Mouse (Mus musculus) kidney, embryonic 15.5 days (tissue): ENCODE results near the gene Mnd1. TPM values are rescaled to one million over a fixed set of nuclear protein-coding genes. Genes with fewer than 3 reads are reported as not detected.

Source experiments
- ATAC-seq: fragments of 200-750 bp; cut with Nextera tagmentation; replicated peaks from 2 replicates; pipeline ENCODE4 v1.8.0; 2017; ENCODE audit warnings: moderate TSS enrichment; ENCODE audit not compliant: low FRiP score
- H3K27ac ChIP-seq: fragments of 300-500 bp; sonication (generic); 2 replicates; pipeline ENCODE4 v1.5.1; 2015; ENCODE audit warnings: mild to moderate bottlenecking, inconsistent platforms
- H3K27me3 ChIP-seq: fragments of 300-500 bp; sonication (generic); 2 replicates; pipeline ENCODE4 v1.6.1; 2015; ENCODE audit warnings: inconsistent platforms
- H3K36me3 ChIP-seq: fragments of 300-500 bp; sonication (generic); 2 replicates; pipeline ENCODE4 v1.6.1; 2015; ENCODE audit warnings: inconsistent platforms
- H3K4me1 ChIP-seq: fragments of 300-500 bp; sonication (generic); 2 replicates; pipeline ENCODE4 v1.6.1; 2015; ENCODE audit warnings: inconsistent platforms
- H3K4me2 ChIP-seq: fragments of 300-500 bp; sonication (generic); 2 replicates; pipeline ENCODE4 v1.6.1; 2015; ENCODE audit warnings: moderate library complexity, mild to moderate bottlenecking, inconsistent platforms
- H3K4me3 ChIP-seq: fragments of 300-500 bp; sonication (generic); replicated peaks from 2 replicates; pipeline ENCODE4 v1.5.1; 2015; ENCODE audit warnings: mild to moderate bottlenecking, inconsistent platforms
- H3K9ac ChIP-seq: fragments of 300-500 bp; sonication (generic); 2 replicates; pipeline ENCODE4 v1.6.1; 2015; ENCODE audit warnings: mild to moderate bottlenecking, inconsistent platforms
- H3K9me3 ChIP-seq: fragments of 300-500 bp; sonication (generic); replicated peaks from 2 replicates; pipeline ENCODE4 v1.6.1; 2016; ENCODE audit warnings: inconsistent platforms
- WGBS: fragments of 180-500 bp; shearing (Covaris S2); methylation state at CpG from one replicate; pipeline ENCODE4 v1.1.7; 2015; ENCODE audit warnings: mixed read lengths; 5-methylcytosine and 5-hydroxymethylcytosine counted together
- polyA plus RNA-seq: library from polyadenylated mRNA; unstranded; fragments of >200 nt; fragmentation: Nextera tagmentation; extraction: Ambion mirVana; gene quantifications from 2 replicates; pipeline ENCODE4 v1.2.1, GENCODE M21; 2015

Mnd1 gene
- 17.5 and 18.0 TPM in 2 replicates for polyA plus RNA-seq

- Histone ChIP-seq H3K4me3 (peak within 1 kb of the TSS; percentile 62), H3K36me3 (peaks cover 5% of the 10 kb centered on the region; the same call in 1 of the 2 replicates)
- WGBS: under 1% methylated on average over 29 of the region's 29 CpGs
Measured at GRCm38 (mm10) chr3:84155558-84156006, at the start of gene Mnd1. Gene Mnd1, minus strand, starts transcription at chr3:84155786.

GRCm38 (mm10) chr3:84204640-84205039 is 49.1 kb upstream of the Mnd1 start:
- no peaks in the 10 kb centered on the region for H3K9me3 ChIP-seq
- WGBS: 83% methylated on average over 5 of the region's 5 CpGs
- no peak for ATAC-seq

More at GRCm38 (mm10) chr3:84155558-84156006, at the start of gene Mnd1:
- Histone ChIP-seq H3K9ac (peak within 1 kb of the TSS; percentile 76), H3K27me3 (no peaks in the 10 kb centered on the region), H3K4me1 (peaks cover 16% of the 10 kb centered on the region), H3K9me3 (no peaks in the 10 kb centered on the region), H3K27ac (peak within 1 kb of the TSS; percentile 78), H3K4me2 (peak within 1 kb of the TSS; percentile 100)
- peak; percentile 99 for ATAC-seq

GRCm38 (mm10) chr3:84200559-84201420 is 45.2 kb upstream of the Mnd1 start:
- Histone ChIP-seq H3K4me1 (peaks cover 11% of the 10 kb centered on the region), H3K9me3 (no peaks in the 10 kb centered on the region), H3K4me2 (no peak overlapping the region), H3K27me3 (no peaks in the 10 kb centered on the region), H3K4me3 (no peak overlapping the region), H3K36me3 (peaks cover 6% of the 10 kb centered on the region; the same call in 1 of the 2 replicates), H3K9ac (no peak overlapping the region), H3K27ac (peak overlapping the region; percentile 18; the same call in 1 of the 2 replicates)
- peak; percentile 49 for ATAC-seq
- 46% methylated on average over 13 of the region's 13 CpGs for WGBS

More at GRCm38 (mm10) chr3:84204640-84205039, 49.1 kb upstream of the Mnd1 start:
- Histone ChIP-seq H3K36me3 (peaks cover 32% of the 10 kb centered on the region; the same call in 1 of the 2 replicates), H3K9ac (no peak overlapping the region), H3K4me2 (no peak overlapping the region), H3K4me1 (peaks cover 11% of the 10 kb centered on the region), H3K27me3 (no peaks in the 10 kb centered on the region), H3K4me3 (no peak overlapping the region), H3K27ac (no peak overlapping the region)

GRCm38 (mm10) chr3:84199516-84199915 is 43.9 kb upstream of the Mnd1 start:
- Histone ChIP-seq H3K4me2 (no peak overlapping the region), H3K4me1 (peaks cover 11% of the 10 kb centered on the region), H3K27ac (no peak overlapping the region), H3K36me3 (peaks cover 6% of the 10 kb centered on the region; the same call in 1 of the 2 replicates), H3K27me3 (no peaks in the 10 kb centered on the region), H3K4me3 (no peak overlapping the region), H3K9ac (no peak overlapping the region), H3K9me3 (no peaks in the 10 kb centered on the region)
- 93% methylated on average over 9 of the region's 9 CpGs for WGBS
- ATAC-seq: no peak

GRCm38 (mm10) chr3:84198229-84198628 is 42.6 kb upstream of the Mnd1 start:
- no peak overlapping the region for H3K9ac ChIP-seq
- no peak for ATAC-seq
- H3K4me2 ChIP-seq: no peak overlapping the region
- H3K36me3 ChIP-seq: peaks cover 6% of the 10 kb centered on the region; the same call in 1 of the 2 replicates
- H3K9me3 ChIP-seq: no peaks in the 10 kb centered on the region
- no peak overlapping the region for H3K4me3 ChIP-seq
- 89% methylated on average over 3 of the region's 3 CpGs for WGBS
- H3K27ac ChIP-seq: no peak overlapping the region
- H3K27me3 ChIP-seq: no peaks in the 10 kb centered on the region
- H3K4me1 ChIP-seq: peaks cover 11% of the 10 kb centered on the region

- Histone ChIP-seq H3K4me2 (no peak overlapping the region), H3K27me3 (0 out of 2 replicates have a peak, but pooled peaks cover 5% of the 10 kb centered on the region), H3K9me3 (no peaks in the 10 kb centered on the region), H3K27ac (no peak overlapping the region), H3K36me3 (peaks cover 14% of the 10 kb centered on the region; the same call in 1 of the 2 replicates), H3K4me1 (peaks cover 34% of the 10 kb centered on the region), H3K9ac (no peak overlapping the region), H3K4me3 (no peak overlapping the region)
- WGBS: 61% methylated on average over 4 of the region's 4 CpGs
- ATAC-seq: no peak
Measured at GRCm38 (mm10) chr3:84193881-84194280, 38.3 kb upstream of the Mnd1 start.

- Histone ChIP-seq H3K4me1 (peaks cover 34% of the 10 kb centered on the region), H3K4me3 (peak overlapping the region; percentile 39), H3K9me3 (no peaks in the 10 kb centered on the region), H3K27me3 (0 out of 2 replicates have a peak, but pooled peaks cover 5% of the 10 kb centered on the region), H3K27ac (peak overlapping the region; percentile 28), H3K9ac (no peak overlapping the region), H3K36me3 (peaks cover 7% of the 10 kb centered on the region; the same call in 1 of the 2 replicates), H3K4me2 (peak overlapping the region; percentile 59)
- ATAC-seq: peak; percentile 65; the same call in 1 of the 2 replicates
- 42% methylated on average over 21 of the region's 21 CpGs for WGBS
Measured at GRCm38 (mm10) chr3:84191141-84191881, 35.7 kb upstream of the Mnd1 start.

GRCm38 (mm10) chr3:84190513-84191061 is 35.0 kb upstream of the Mnd1 start:
- peak overlapping the region; percentile 28 for H3K27ac ChIP-seq
- WGBS: 8% methylated on average over 41 of the region's 41 CpGs

GRCm38 (mm10) chr3:84189629-84190173 is 34.1 kb upstream of the Mnd1 start:
- Histone ChIP-seq H3K4me3 (peak overlapping the region; percentile 39), H3K27ac (peak overlapping the region; percentile 45), H3K4me2 (peak overlapping the region; percentile 59), H3K36me3 (peaks cover 7% of the 10 kb centered on the region; the same call in 1 of the 2 replicates), H3K9me3 (no peaks in the 10 kb centered on the region), H3K27me3 (0 out of 2 replicates have a peak, but pooled peaks cover 5% of the 10 kb centered on the region), H3K9ac (no peak overlapping the region), H3K4me1 (peaks cover 34% of the 10 kb centered on the region)
- WGBS: 17% methylated on average over 10 of the region's 10 CpGs
- ATAC-seq: peak; percentile 80

More at GRCm38 (mm10) chr3:84190513-84191061, 35.0 kb upstream of the Mnd1 start:
- H3K4me3 ChIP-seq: peak overlapping the region; percentile 39
- peaks cover 7% of the 10 kb centered on the region; the same call in 1 of the 2 replicates for H3K36me3 ChIP-seq
- H3K27me3 ChIP-seq: 0 out of 2 replicates have a peak, but pooled peaks cover 5% of the 10 kb centered on the region
- ATAC-seq: peak; percentile 59
- H3K4me1 ChIP-seq: peaks cover 34% of the 10 kb centered on the region
- peak overlapping the region; percentile 59 for H3K4me2 ChIP-seq
- H3K9ac ChIP-seq: no peak overlapping the region
- H3K9me3 ChIP-seq: no peaks in the 10 kb centered on the region

GRCm38 (mm10) chr3:84181717-84182116 is 26.1 kb upstream of the Mnd1 start:
- H3K36me3 ChIP-seq: 0 out of 2 replicates have a peak, but pooled peaks cover 5% of the 10 kb centered on the region
- H3K9me3 ChIP-seq: no peaks in the 10 kb centered on the region
- H3K4me2 ChIP-seq: no peak overlapping the region
- H3K27ac ChIP-seq: no peak overlapping the region
- H3K27me3 ChIP-seq: no peaks in the 10 kb centered on the region
- WGBS: 67% methylated on average over 4 of the region's 4 CpGs
- ATAC-seq: no peak
- no peaks in the 10 kb centered on the region for H3K4me1 ChIP-seq
- H3K9ac ChIP-seq: no peak overlapping the region
- H3K4me3 ChIP-seq: no peak overlapping the region

- Histone ChIP-seq H3K36me3 (0 out of 2 replicates have a peak, but pooled peaks cover 8% of the 10 kb centered on the region), H3K9me3 (no peaks in the 10 kb centered on the region), H3K27me3 (no peaks in the 10 kb centered on the region), H3K4me2 (no peak overlapping the region), H3K27ac (no peak overlapping the region), H3K4me1 (no peaks in the 10 kb centered on the region), H3K9ac (no peak overlapping the region), H3K4me3 (no peak overlapping the region)
- WGBS: 63% methylated on average over 8 of the region's 8 CpGs
- no peak for ATAC-seq
Measured at GRCm38 (mm10) chr3:84181102-84181501, 25.5 kb upstream of the Mnd1 start.
